Mouse (Mus musculus) liver, adult 2 months (tissue): ENCODE data around the gene Tvp23b. TPM values are rescaled to one million over a fixed set of nuclear protein-coding genes. Genes with fewer than 3 reads are reported as not detected.

Experiments
- DNase-seq: peaks from one replicate; pipeline ENCODE4 v3.0.0-alpha.2; 2011; ENCODE audit warnings: low read depth, low spot score; ENCODE audit errors: extremely low read depth
- H3K27ac ChIP-seq: fragments of 200-500 bp; replicated peaks from 2 replicates; pipeline ENCODE4 v1.5.1; 2012; ENCODE audit warnings: low read depth, mild to moderate bottlenecking, control low read depth, inconsistent platforms, low read length; ENCODE audit not compliant: insufficient read depth
- H3K27me3 ChIP-seq: fragments of 200-500 bp; 2 replicates; pipeline ENCODE4 v1.6.1; 2012; ENCODE audit warnings: mild to moderate bottlenecking, moderate library complexity, low read length, inconsistent platforms; ENCODE audit not compliant: control insufficient read depth, insufficient read depth
- H3K36me3 ChIP-seq: fragments of 200-500 bp; 2 replicates; pipeline ENCODE4 v1.6.1; 2012; ENCODE audit warnings: low read length, inconsistent platforms; ENCODE audit not compliant: control insufficient read depth, insufficient read depth
- H3K4me1 ChIP-seq: fragments of 200-500 bp; 2 replicates; pipeline ENCODE4 v1.6.1; 2011; ENCODE audit warnings: low read length; ENCODE audit not compliant: control insufficient read depth, insufficient read depth
- H3K4me3 ChIP-seq: fragments of 200-500 bp; 2 replicates; pipeline ENCODE4 v1.5.1; 2011; ENCODE audit warnings: low read depth, mild to moderate bottlenecking, control low read depth, low read length, moderate library complexity; ENCODE audit not compliant: insufficient read depth
- H3K79me2 ChIP-seq: fragments of 200-500 bp; 2 replicates; pipeline ENCODE4 v1.6.1; 2012; ENCODE audit warnings: inconsistent platforms, mild to moderate bottlenecking, low read length, moderate library complexity; ENCODE audit not compliant: control insufficient read depth, insufficient read depth
- H3K9ac ChIP-seq: fragments of 200-500 bp; 2 replicates; pipeline ENCODE4 v1.6.1; 2012; ENCODE audit warnings: low read depth, mild to moderate bottlenecking, control low read depth, inconsistent platforms, low read length
- CTCF ChIP-seq: fragments of 200-500 bp; IDR thresholded peaks from 2 replicates; pipeline ENCODE4 v1.5.1; 2011; ENCODE audit warnings: low read depth, low read length, control low read depth
- POLR2A ChIP-seq: fragments of 200-500 bp; IDR thresholded peaks from 2 replicates; pipeline ENCODE4 v1.6.1; 2011; ENCODE audit warnings: low read length, control low read depth; ENCODE audit not compliant: insufficient read depth; ENCODE audit errors: extremely low read depth
- WGBS: fragments of 180-500 bp; shearing (Covaris S2); methylation state at CpG from one replicate; pipeline ENCODE4 v1.1.7; 2018; 5-methylcytosine and 5-hydroxymethylcytosine counted together
- polyA plus RNA-seq: library from polyadenylated mRNA; depleted of rRNA; stranded (reverse); fragments of >200 nt; gene quantifications from 2 replicates; pipeline ENCODE4 v1.2.3, GENCODE M21; 2012; rRNA removed
- total RNA-seq: library from RNA; depleted of rRNA; stranded (reverse); fragments of >200 nt; gene quantifications from 2 replicates; pipeline ENCODE4 v1.2.3, GENCODE M21; 2014; rRNA removed

Tvp23b gene
- total and polyA plus RNA-seq, 2 experiments: 10.1 to 31.0 TPM

GRCm38 (mm10) chr11:62954766-62955165 is 75.5 kb downstream of the Tvp23b start:
- TF ChIP-seq CTCF: no peak
- no peak for TF ChIP-seq POLR2A
- WGBS: 44% methylated on average over 3 of the region's 3 CpGs
- H3K27me3 ChIP-seq: peaks cover 3% of the 10 kb centered on the region; the same call in 1 of the 2 replicates

DNA sequence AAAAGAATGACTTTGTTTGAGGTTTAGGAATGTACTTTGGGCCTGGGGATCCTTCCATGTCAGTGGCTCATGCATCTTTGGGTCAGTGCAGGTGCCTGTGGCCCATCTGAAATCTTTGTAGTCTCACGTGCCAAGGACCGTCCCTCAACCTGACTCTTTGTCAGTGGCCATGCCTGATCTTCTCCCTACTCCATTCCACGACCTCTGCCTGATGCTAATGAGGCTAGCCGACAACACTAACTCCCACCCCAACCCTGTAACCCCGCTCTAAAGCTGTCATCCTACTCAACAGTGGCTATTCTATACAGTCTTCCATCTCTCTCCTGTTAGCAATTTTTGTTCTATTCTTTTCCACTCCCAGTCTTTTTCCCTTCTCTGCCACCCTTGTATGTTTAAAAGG is 75.9 kb downstream of the Tvp23b start:
- Histone ChIP-seq H3K36me3 (no peaks in the 10 kb centered on the region), H3K4me3 (no peak overlapping the region), H3K4me1 (peaks cover 4% of the 10 kb centered on the region), H3K27me3 (peaks cover 3% of the 10 kb centered on the region; the same call in 1 of the 2 replicates), H3K79me2 (no peaks in the 10 kb centered on the region), H3K27ac (no peak overlapping the region), H3K9ac (no peak overlapping the region)
- WGBS: 49% methylated on average over 5 of the region's 5 CpGs
- TF ChIP-seq POLR2A (no peak), CTCF (no peak)
- DNase-seq: no peak

More at GRCm38 (mm10) chr11:62954766-62955165, 75.5 kb downstream of the Tvp23b start:
- Histone ChIP-seq H3K4me1 (peaks cover 4% of the 10 kb centered on the region), H3K36me3 (no peaks in the 10 kb centered on the region), H3K27ac (no peak overlapping the region), H3K4me3 (no peak overlapping the region), H3K9ac (no peak overlapping the region), H3K79me2 (no peaks in the 10 kb centered on the region)
- peak; percentile 80 for DNase-seq

GRCm38 (mm10) chr11:62955776-62956175 is 76.5 kb downstream of the Tvp23b start:
- H3K4me3 ChIP-seq: no peak overlapping the region
- H3K79me2 ChIP-seq: no peaks in the 10 kb centered on the region
- no peak for DNase-seq
- no peak overlapping the region for H3K9ac ChIP-seq
- H3K36me3 ChIP-seq: no peaks in the 10 kb centered on the region
- no peak for TF ChIP-seq CTCF
- no peak for TF ChIP-seq POLR2A
- H3K27me3 ChIP-seq: peaks cover 3% of the 10 kb centered on the region; the same call in 1 of the 2 replicates
- no peak overlapping the region for H3K27ac ChIP-seq
- H3K4me1 ChIP-seq: peaks cover 4% of the 10 kb centered on the region
- 50% methylated on average over 6 of the region's 6 CpGs for WGBS

- Histone ChIP-seq H3K36me3 (no peaks in the 10 kb centered on the region), H3K79me2 (no peaks in the 10 kb centered on the region), H3K27ac (no peak overlapping the region), H3K9ac (no peak overlapping the region), H3K4me1 (peaks cover 4% of the 10 kb centered on the region), H3K4me3 (no peak overlapping the region), H3K27me3 (peaks cover 3% of the 10 kb centered on the region; the same call in 1 of the 2 replicates)
- WGBS: 73% methylated on average over 8 of the region's 8 CpGs
- TF ChIP-seq CTCF (no peak), POLR2A (no peak)
- DNase-seq: peak; percentile 76
Observed at GRCm38 (mm10) chr11:62957626-62958180, 78.4 kb downstream of the Tvp23b start.

- TF ChIP-seq CTCF (no peak), POLR2A (no peak)
- Histone ChIP-seq H3K36me3 (no peaks in the 10 kb centered on the region), H3K4me3 (no peak overlapping the region), H3K27me3 (no peaks in the 10 kb centered on the region; the same call in 1 of the 2 replicates), H3K9ac (no peak overlapping the region), H3K4me1 (no peaks in the 10 kb centered on the region), H3K79me2 (no peaks in the 10 kb centered on the region), H3K27ac (no peak overlapping the region)
- no peak for DNase-seq
- WGBS: 81% methylated on average over 4 of the region's 4 CpGs
Observed at GRCm38 (mm10) chr11:62963292-62963691, 84.0 kb downstream of the Tvp23b start.

- Histone ChIP-seq H3K27me3 (no peaks in the 10 kb centered on the region), H3K4me1 (no peaks in the 10 kb centered on the region), H3K36me3 (no peaks in the 10 kb centered on the region), H3K27ac (no peak overlapping the region), H3K9ac (no peak overlapping the region), H3K79me2 (no peaks in the 10 kb centered on the region), H3K4me3 (no peak overlapping the region)
- 80% methylated on average over 3 of the region's 3 CpGs for whole genome bisulfite sequencing
- no peak for TF ChIP-seq POLR2A
- no peak for TF ChIP-seq CTCF
- no peak for DNase-seq
Observed at GRCm38 (mm10) chr11:62966424-62966764, 87.1 kb downstream of the Tvp23b start.

Other genes starting within 250 kb of the Tvp23b start
- 0.40 and 0.55 TPM in 2 replicates for gene Lrrc75a, start 230.9 kb upstream of the Tvp23b start, total RNA-seq
- gene Lrrc75a, start 230.9 kb upstream of the Tvp23b start, polyA plus RNA-seq: 0.66 and 1.1 TPM in 2 replicates
- 2.6 and 5.0 TPM in 2 replicates for gene Mmgt2, start 230.8 kb upstream of the Tvp23b start, total RNA-seq
- 2.2 and 3.6 TPM in 2 replicates for gene Mmgt2, start 230.8 kb upstream of the Tvp23b start, polyA plus RNA-seq
- gene Zfp287, start 147.6 kb upstream of the Tvp23b start, total RNA-seq: 0.54 and 0.55 TPM in 2 replicates
- 0.09 and 0.26 TPM in 2 replicates for gene Zfp287, start 147.6 kb upstream of the Tvp23b start, polyA plus RNA-seq
- gene Gm10428, start 126.4 kb upstream of the Tvp23b start, total RNA-seq: not detected in 2 replicates
- not detected in 2 replicates for gene Gm10428, start 126.4 kb upstream of the Tvp23b start, polyA plus RNA-seq
- 0.07 and 0.18 TPM in 2 replicates for gene Zfp286, start 90.0 kb upstream of the Tvp23b start, total RNA-seq
- gene Zfp286, start 90.0 kb upstream of the Tvp23b start, polyA plus RNA-seq: not detected in 2 replicates
- gene Trim16, start 59.2 kb upstream of the Tvp23b start, total RNA-seq: 0.18 and 0.27 TPM in 2 replicates
- gene Trim16, start 59.2 kb upstream of the Tvp23b start, polyA plus RNA-seq: 0.10 and 0.18 TPM in 2 replicates
- gene Fbxw10, start 32.4 kb upstream of the Tvp23b start, total RNA-seq: 0.13 TPM in 1 of 2 replicates, not detected in the other
- gene Fbxw10, start 32.4 kb upstream of the Tvp23b start, polyA plus RNA-seq: not detected in 2 replicates
- not detected in 2 replicates for gene Cdrt4, start 71.7 kb downstream of the Tvp23b start, total RNA-seq
- gene Cdrt4, start 71.7 kb downstream of the Tvp23b start, polyA plus RNA-seq: not detected in 2 replicates
- not detected in 2 replicates for gene Tekt3, start 182.2 kb downstream of the Tvp23b start, total RNA-seq
- not detected in 2 replicates for gene Tekt3, start 182.2 kb downstream of the Tvp23b start, polyA plus RNA-seq
- 1.8 TPM in 2 replicates for gene Pmp22, start 249.5 kb downstream of the Tvp23b start, total RNA-seq
- 2.0 and 3.3 TPM in 2 replicates for gene Pmp22, start 249.5 kb downstream of the Tvp23b start, polyA plus RNA-seq